ENCODE assay signal across 23 mouse cellular contexts in the genomic region with DNA sequence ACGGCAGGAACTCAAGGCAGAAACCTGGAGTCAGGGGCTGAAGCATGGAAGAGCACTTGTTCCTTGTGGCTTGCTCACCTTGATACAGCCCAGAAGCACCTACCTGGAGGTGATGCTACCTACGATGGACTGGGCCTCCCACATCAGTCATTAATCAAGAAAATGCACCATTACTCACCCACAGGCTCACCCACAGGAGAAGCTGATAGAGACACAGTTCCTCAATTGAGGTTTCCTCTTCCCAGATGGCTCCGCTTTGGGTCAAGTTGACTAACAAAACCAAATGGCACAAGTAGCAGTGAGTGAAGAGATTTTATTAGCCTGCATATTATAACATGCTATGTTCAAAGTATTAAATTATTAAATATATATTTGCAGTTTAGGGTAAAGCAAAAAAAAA. TPM values are rescaled to one million over a fixed set of nuclear protein-coding genes. Genes with fewer than 3 reads are reported as not detected.
A peak's percentile ranks its signal among the peaks of the same experiment; 100 is the strongest.
DNase-seq lines count a peak whose midpoint lies in the region; ATAC-seq lines count a peak whose summit lies in the region.
"Had no signal": no experiment of that assay in that cellular context is flagged by ENCODE, and none has a peak within 500 bp of the region (broad histone marks: within the 10 kb centered on the region; RNA-seq: fewer than 3 reads in every experiment).

No protein-coding gene starts in this region.

- DNase-seq in natural killer cell, adult 2 months (ENCODE audit: low spot score in 2 of 2), result no peak
- DNase-seq in thymus, adult 18-20 months, result no peak
- DNase-seq in lung, postnatal 4 days, result no peak
- DNase-seq: adrenal gland, adult 8-10 months; adrenal gland, postnatal 14 days; adrenal gland, postnatal 36 days; B cell, adult 2 months; cerebellum, adult 11-12 months; cerebellum, adult 2 months; cerebellum, adult 9-10 months; cerebellum, postnatal 10 days; cerebellum, postnatal 25 days; embryo, embryonic 11 days had no signal

- ATAC-seq in common myeloid progenitor, adult 5-6 weeks (replicated peaks; ENCODE audit: low read depth, poor library complexity, severe bottlenecking), result peak; percentile 93
- ATAC-seq in hematopoietic stem cell, adult 5-6 weeks (replicated peaks in 1 of 2; ENCODE audit: insufficient read depth in 1 of 2, low FRiP score in 2 of 2, low TSS enrichment in 1 of 2, low read depth in 1 of 2, poor library complexity in 2 of 2, severe bottlenecking in 2 of 2), result peak; percentile 42 to 49; a peak in 2 of 4 replicates
- ATAC-seq: activated CD4-positive, CD25-positive, alpha-beta regulatory T cell, adult 4 months; CD4-positive, CD25-positive, alpha-beta regulatory T cell, adult 4 months; forebrain, embryonic 14.5 days; forebrain, embryonic 16.5 days; Patski had no signal

RNA-seq across cellular contexts. Expression of a gene that starts 9.8 kb away (rescaled TPM):
- not detected in 2 replicates for total RNA-seq in common myeloid progenitor, adult 5-6 weeks (2017)
- total RNA-seq in hematopoietic stem cell, adult 5-6 weeks (2017), result not detected in 2 replicates
- total RNA-seq: adrenal gland, adult 18-20 months; adrenal gland, adult 8-10 months; adrenal gland, postnatal 14 days; CH12.LX; G1E had no signal
